Mouse (Mus musculus): ENCODE data around the gene Cchcr1. TPM values are rescaled to one million over a fixed set of nuclear protein-coding genes. Genes with fewer than 3 reads are reported as not detected.
"Not testable (repeated sequence)": the region's sequence is repeated elsewhere in the genome, so short reads cannot be mapped to it uniquely, and the experiment has no call there.

Gene Cchcr1
- polyA plus RNA-seq, 1 experiment from 2014 or later: 8.2 TPM

- TF ChIP-seq CTCF (IDR thresholded peaks at IDR 0.05; ENCODE audit: low read depth): no peak
- no peaks in the 10 kb centered on the region for H3K4me1 ChIP-seq (replicated peaks; ENCODE audit: insufficient read depth, low read length)
- 37% methylated on average over 8 of the region's 8 CpGs for WGBS
Observed at GRCm38 (mm10) chr17:35504628-35505481, 12.0 kb upstream of the Cchcr1 start.

DNA sequence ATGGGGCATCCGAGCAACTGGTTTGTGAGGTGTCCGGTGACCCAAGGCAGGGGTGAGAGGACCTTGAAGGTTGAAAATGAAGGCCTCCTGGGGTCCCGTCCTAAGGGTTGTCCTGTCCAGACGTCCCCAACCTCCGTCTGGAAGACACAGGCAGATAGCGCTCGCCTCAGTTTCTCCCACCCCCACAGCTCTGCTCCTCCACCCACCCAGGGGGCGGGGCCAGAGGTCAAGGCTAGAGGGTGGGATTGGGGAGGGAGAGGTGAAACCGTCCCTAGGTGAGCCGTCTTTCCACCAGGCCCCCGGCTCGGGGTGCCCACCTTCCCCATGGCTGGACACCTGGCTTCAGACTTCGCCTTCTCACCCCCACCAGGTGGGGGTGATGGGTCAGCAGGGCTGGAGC, 11.1 kb upstream of the Cchcr1 start, which contains the start of gene Pou5f1:
Pou5f1 (plus strand) TSS at position 243 of the 400 bp plus-strand sequence.
- Histone ChIP-seq H3K4me3 (replicated peaks; ENCODE audit: low read depth, low read length) (no peak within 1 kb of the TSS), H3K27ac (no peak within 1 kb of the TSS), H3K9ac (ENCODE audit: low read depth, low read length) (no peak within 1 kb of the TSS), H3K4me2 (ENCODE audit: low read length) (no peak within 1 kb of the TSS), H3K27me3 (ENCODE audit: insufficient read depth, low read length) (0 out of 2 replicates have a peak, but pooled peaks cover 6% of the 10 kb centered on the region), H3K36me3 (ENCODE audit: insufficient read depth, low read length) (no peaks in the 10 kb centered on the region), H3K9me3 (replicated peaks; ENCODE audit: low read length) (no peaks in the 10 kb centered on the region), H3K4me1 (replicated peaks; ENCODE audit: insufficient read depth, low read length) (no peaks in the 10 kb centered on the region)
- 59% methylated on average over 12 of the region's 13 CpGs for WGBS
- TF ChIP-seq CTCF (IDR thresholded peaks at IDR 0.05; ENCODE audit: low read depth): no peak
- ATAC-seq (replicated peaks; ENCODE audit: low FRiP score, low read depth) (no peak), DNase-seq (ENCODE audit: low spot score) (no peak)

More at GRCm38 (mm10) chr17:35504628-35505481, 12.0 kb upstream of the Cchcr1 start:
- DNase-seq (ENCODE audit: low spot score): no peak
- Histone ChIP-seq H3K36me3 (ENCODE audit: insufficient read depth, low read length) (no peaks in the 10 kb centered on the region), H3K4me3 (replicated peaks; ENCODE audit: low read depth, low read length) (no peak overlapping the region), H3K9ac (ENCODE audit: low read depth, low read length) (no peak overlapping the region), H3K27ac (no peak overlapping the region), H3K9me3 (replicated peaks; ENCODE audit: low read length) (no peaks in the 10 kb centered on the region), H3K27me3 (ENCODE audit: insufficient read depth, low read length) (0 out of 2 replicates have a peak, but pooled peaks cover 6% of the 10 kb centered on the region), H3K4me2 (ENCODE audit: low read length) (no peak overlapping the region)
- no peak for ATAC-seq (replicated peaks; ENCODE audit: low FRiP score, low read depth)

DNA sequence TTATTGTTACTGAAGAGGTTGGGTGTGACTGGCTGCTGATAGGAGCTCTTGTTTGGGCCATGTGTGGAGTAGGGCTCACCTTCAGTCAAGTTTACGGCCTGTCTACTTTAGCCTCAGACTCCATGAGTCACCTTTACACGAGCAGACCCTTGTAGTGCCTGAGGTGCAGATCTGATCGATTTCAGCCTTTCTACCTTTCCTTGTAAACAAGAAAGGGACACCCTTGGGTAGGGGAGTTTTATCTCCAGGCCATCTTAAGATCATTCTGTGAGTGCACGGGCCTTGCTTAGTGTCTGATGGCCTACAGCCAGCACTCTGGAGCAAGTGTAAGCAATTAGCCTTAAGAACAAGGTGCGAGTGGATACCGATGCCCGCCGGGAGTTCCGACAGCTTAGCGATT, 10.0 kb upstream of the Cchcr1 start:
- DNase-seq (ENCODE audit: low spot score): no peak
- Histone ChIP-seq H3K9ac (ENCODE audit: low read depth, low read length) (no peak overlapping the region), H3K4me2 (ENCODE audit: low read length) (no peak overlapping the region), H3K9me3 (replicated peaks; ENCODE audit: low read length) (no peaks in the 10 kb centered on the region), H3K4me1 (replicated peaks; ENCODE audit: insufficient read depth, low read length) (no peaks in the 10 kb centered on the region), H3K27ac (no peak overlapping the region), H3K27me3 (ENCODE audit: insufficient read depth, low read length) (0 out of 2 replicates have a peak, but pooled peaks cover 6% of the 10 kb centered on the region), H3K36me3 (ENCODE audit: insufficient read depth, low read length) (no peaks in the 10 kb centered on the region), H3K4me3 (replicated peaks; ENCODE audit: low read depth, low read length) (no peak overlapping the region)
- 25% methylated on average over 10 of the region's 10 CpGs for WGBS
- ATAC-seq (replicated peaks; ENCODE audit: low FRiP score, low read depth): no peak
- no peak for TF ChIP-seq CTCF (IDR thresholded peaks at IDR 0.05; ENCODE audit: low read depth)

GRCm38 (mm10) chr17:35507556-35508260, 9.2 kb upstream of the Cchcr1 start:
- TF ChIP-seq CTCF (IDR thresholded peaks at IDR 0.05; ENCODE audit: low read depth): no peak
- H3K27ac ChIP-seq: no peak overlapping the region
- DNase-seq (ENCODE audit: low spot score): no peak
- ATAC-seq (replicated peaks; ENCODE audit: low FRiP score, low read depth): no peak
- H3K4me3 ChIP-seq (replicated peaks; ENCODE audit: low read depth, low read length): no peak overlapping the region
- no peaks in the 10 kb centered on the region for H3K4me1 ChIP-seq (replicated peaks; ENCODE audit: insufficient read depth, low read length)
- H3K9ac ChIP-seq (ENCODE audit: low read depth, low read length): no peak overlapping the region
- H3K9me3 ChIP-seq (replicated peaks; ENCODE audit: low read length): no peaks in the 10 kb centered on the region
- H3K36me3 ChIP-seq (ENCODE audit: insufficient read depth, low read length): no peaks in the 10 kb centered on the region
- no peak overlapping the region for H3K4me2 ChIP-seq (ENCODE audit: low read length)
- 32% methylated on average over 13 of the region's 13 CpGs for WGBS
- H3K27me3 ChIP-seq (ENCODE audit: insufficient read depth, low read length): 0 out of 2 replicates have a peak, but pooled peaks cover 6% of the 10 kb centered on the region

DNA sequence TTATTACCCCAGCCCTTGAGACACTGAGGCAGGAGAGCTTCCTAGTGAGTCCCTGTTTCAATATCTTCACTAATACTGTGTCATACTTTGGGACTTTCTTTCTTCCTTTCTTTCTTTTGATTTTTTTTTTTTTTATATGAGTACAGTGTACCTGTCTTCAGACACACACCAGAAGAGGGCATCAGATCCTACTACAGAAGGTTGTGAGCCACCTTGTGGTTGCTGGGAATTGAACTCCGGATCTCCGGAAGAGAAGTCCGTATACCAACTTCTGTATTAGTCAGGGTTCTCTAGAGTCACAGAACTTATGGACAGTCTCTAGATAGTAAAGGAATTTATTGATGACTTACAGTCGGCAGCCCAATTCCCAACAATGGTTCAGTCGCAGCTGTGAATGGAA, 8.6 kb upstream of the Cchcr1 start:
- DNase-seq (ENCODE audit: low spot score); H3K36me3 ChIP-seq (ENCODE audit: insufficient read depth, low read length); H3K27me3 ChIP-seq (ENCODE audit: insufficient read depth, low read length); H3K4me1 ChIP-seq (replicated peaks; ENCODE audit: insufficient read depth, low read length); H3K9ac ChIP-seq (ENCODE audit: low read depth, low read length); ATAC-seq (replicated peaks; ENCODE audit: low FRiP score, low read depth); H3K4me3 ChIP-seq (replicated peaks; ENCODE audit: low read depth, low read length); H3K4me2 ChIP-seq (ENCODE audit: low read length); H3K27ac ChIP-seq; H3K9me3 ChIP-seq (replicated peaks; ENCODE audit: low read length): not testable (repeated sequence)
- peak; percentile 37 for TF ChIP-seq CTCF (IDR thresholded peaks at IDR 0.05; ENCODE audit: low read depth)
- 73% methylated on average over 4 of the region's 5 CpGs for WGBS

DNA sequence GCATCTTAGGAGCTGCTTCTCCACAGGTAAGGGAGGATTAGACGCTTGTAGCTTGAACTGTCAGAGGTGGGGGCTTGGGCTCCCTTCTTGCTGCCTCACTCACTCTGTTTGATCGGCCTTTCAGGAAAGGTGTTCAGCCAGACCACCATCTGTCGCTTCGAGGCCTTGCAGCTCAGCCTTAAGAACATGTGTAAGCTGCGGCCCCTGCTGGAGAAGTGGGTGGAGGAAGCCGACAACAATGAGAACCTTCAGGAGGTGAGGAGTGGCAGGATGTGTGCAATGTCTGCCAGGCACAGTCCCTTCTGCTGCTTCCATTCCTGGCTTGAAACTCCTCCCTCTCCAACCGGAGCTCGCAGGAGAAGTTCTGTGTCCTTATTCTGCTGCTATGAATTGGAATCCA, 7.6 kb upstream of the Cchcr1 start:
- 25% methylated on average over 8 of the region's 8 CpGs for whole genome bisulfite sequencing
- peak; percentile 78 for TF ChIP-seq CTCF (IDR thresholded peaks at IDR 0.05; ENCODE audit: low read depth)
- no peak overlapping the region for H3K4me2 ChIP-seq (ENCODE audit: low read length)
- no peaks in the 10 kb centered on the region for H3K36me3 ChIP-seq (ENCODE audit: insufficient read depth, low read length)
- H3K4me1 ChIP-seq (replicated peaks; ENCODE audit: insufficient read depth, low read length): 0 out of 2 replicates have a peak, but pooled peaks cover under 1% of the 10 kb centered on the region
- ATAC-seq (replicated peaks; ENCODE audit: low FRiP score, low read depth) (no peak), DNase-seq (ENCODE audit: low spot score) (peak; percentile 74)
- no peak overlapping the region for H3K27ac ChIP-seq
- H3K9ac ChIP-seq (ENCODE audit: low read depth, low read length): no peak overlapping the region
- 0 out of 2 replicates have a peak, but pooled peaks cover 6% of the 10 kb centered on the region for H3K27me3 ChIP-seq (ENCODE audit: insufficient read depth, low read length)
- no peak overlapping the region for H3K4me3 ChIP-seq (replicated peaks; ENCODE audit: low read depth, low read length)
- no peaks in the 10 kb centered on the region for H3K9me3 ChIP-seq (replicated peaks; ENCODE audit: low read length)
